Mouse (Mus musculus) myocyte (in vitro differentiated cells): Measurements from ENCODE around the gene Bbs9. TPM values are rescaled to one million over a fixed set of nuclear protein-coding genes. Genes with fewer than 3 reads are reported as not detected.

Source experiments
- H3K27me3 ChIP-seq: one replicate; pipeline ENCODE4 v1.6.1; 2011; ENCODE audit not compliant: control insufficient read depth, insufficient read depth, insufficient read length
- H3K36me3 ChIP-seq: one replicate; pipeline ENCODE4 v1.6.1; 2011; ENCODE audit not compliant: control insufficient read depth, insufficient read depth
- H3K4me2 ChIP-seq: one replicate; pipeline ENCODE4 v1.6.1; 2011; ENCODE audit warnings: low read depth, control low read depth
- H3K4me3 ChIP-seq: one replicate; pipeline ENCODE4 v1.5.1; 2011; ENCODE audit warnings: mild to moderate bottlenecking, control low read depth, moderate library complexity
- H3K79me2 ChIP-seq: one replicate; pipeline ENCODE4 v1.6.1; 2011; ENCODE audit not compliant: control insufficient read depth, insufficient read depth
- H3ac ChIP-seq: one replicate; pipeline ENCODE4 v1.6.1; 2011; ENCODE audit not compliant: control insufficient read depth, insufficient read length
- CEBPB ChIP-seq: IDR thresholded peaks from 2 replicates; pipeline ENCODE4 v1.6.1; 2011; ENCODE audit warnings: mild to moderate bottlenecking, moderate library complexity; ENCODE audit not compliant: poor library complexity, insufficient read depth, severe bottlenecking
- E2F4 ChIP-seq: IDR thresholded peaks from one replicate; pipeline ENCODE4 v1.6.1; 2011; ENCODE audit warnings: mild to moderate bottlenecking, control low read depth, moderate library complexity; ENCODE audit not compliant: insufficient read depth
- MAX ChIP-seq: IDR thresholded peaks from one replicate; pipeline ENCODE4 v1.6.1; 2011; ENCODE audit warnings: low read depth, mild to moderate bottlenecking, control low read depth
- MYOD1 ChIP-seq, 3 experiments: IDR thresholded peaks; one replicate each; pipeline ENCODE4 v1.6.1; 2011; ENCODE audit warnings: control low read depth in 2 of 3, low read depth in 2 of 3, mild to moderate bottlenecking in 2 of 3, moderate library complexity in 1 of 3; ENCODE audit not compliant: insufficient read length in 2 of 3, control insufficient read depth in 1 of 3
- MYOG ChIP-seq, 3 experiments: IDR thresholded peaks; one replicate each; pipeline ENCODE4 v1.6.1; 2011; ENCODE audit warnings: control low read depth in 2 of 3, low read depth in 2 of 3, mild to moderate bottlenecking in 2 of 3; ENCODE audit not compliant: insufficient read length in 2 of 3, control insufficient read depth in 1 of 3, insufficient read depth in 1 of 3
- POLR2A ChIP-seq: IDR thresholded peaks from one replicate; pipeline ENCODE4 v1.6.1; 2011; ENCODE audit warnings: low read depth, mild to moderate bottlenecking, control low read depth, moderate library complexity; ENCODE audit not compliant: insufficient read length
- POLR2AphosphoS2 ChIP-seq: IDR thresholded peaks from one replicate; pipeline ENCODE4 v1.6.1; 2011; ENCODE audit warnings: low read depth, control low read depth; ENCODE audit not compliant: insufficient read length
- REST ChIP-seq: IDR thresholded peaks from one replicate; pipeline ENCODE4 v1.6.1; 2011; ENCODE audit warnings: mild to moderate bottlenecking, control low read depth, moderate library complexity; ENCODE audit not compliant: insufficient read depth, insufficient read length
- SRF ChIP-seq: IDR thresholded peaks from one replicate; pipeline ENCODE4 v1.6.1; 2011; ENCODE audit warnings: low read depth; ENCODE audit not compliant: control insufficient read depth, insufficient read length
- TCF12 ChIP-seq: IDR thresholded peaks from one replicate; pipeline ENCODE4 v1.6.1; 2011; ENCODE audit warnings: mild to moderate bottlenecking, control low read depth; ENCODE audit not compliant: poor library complexity, insufficient read depth, severe bottlenecking
- TCF3 ChIP-seq: IDR thresholded peaks from one replicate; pipeline ENCODE4 v1.6.1; 2011; ENCODE audit warnings: low read depth, control low read depth; ENCODE audit not compliant: insufficient read length
- USF1 ChIP-seq: IDR thresholded peaks from one replicate; pipeline ENCODE4 v1.6.1; 2011; ENCODE audit warnings: low read depth, mild to moderate bottlenecking, control low read depth, moderate library complexity
- polyA plus RNA-seq: library from polyadenylated mRNA; unstranded; fragments of >200 nt; fragmentation: generic; extraction: Trizol; gene quantifications from one replicate; pipeline ENCODE4 v1.2.1, GENCODE M21; 2012; ENCODE audit warnings: missing spikeins

Bbs9 gene
- polyA plus RNA-seq, 1 experiment, result 3.6 TPM

GRCm38 (mm10) chr9:22541130-22541529, 65.6 kb downstream of the Bbs9 start:
- no peak overlapping the region for H3ac ChIP-seq
- TF ChIP-seq POLR2A, result no peak
- TF ChIP-seq USF1, result no peak
- TF ChIP-seq CEBPB, result no peak
- no peak for TF ChIP-seq MYOG (IDR thresholded peaks at IDR 0.05; ENCODE audit: control insufficient read depth in 1 of 3, insufficient read depth in 1 of 3, insufficient read length in 2 of 3, low read depth in 2 of 3)
- TF ChIP-seq TCF12, result no peak
- TF ChIP-seq E2F4, result no peak
- no peak for TF ChIP-seq SRF
- TF ChIP-seq MYOD1 (IDR thresholded peaks at IDR 0.05; ENCODE audit: control insufficient read depth in 1 of 3, insufficient read length in 2 of 3, low read depth in 2 of 3), result no peak
- no peaks in the 10 kb centered on the region for H3K79me2 ChIP-seq
- H3K4me2 ChIP-seq, result no peak overlapping the region
- H3K4me3 ChIP-seq, result no peak overlapping the region
- no peaks in the 10 kb centered on the region for H3K36me3 ChIP-seq
- H3K27me3 ChIP-seq, result no peaks in the 10 kb centered on the region

GRCm38 (mm10) chr9:22543467-22543866, 68.0 kb downstream of the Bbs9 start:
- no peak overlapping the region for H3K4me2 ChIP-seq

GRCm38 (mm10) chr9:22544349-22545341, 69.1 kb downstream of the Bbs9 start:
- TF ChIP-seq MAX (no peak), MYOG (IDR thresholded peaks at IDR 0.05; ENCODE audit: control insufficient read depth in 1 of 3, insufficient read depth in 1 of 3, insufficient read length in 2 of 3, low read depth in 2 of 3) (no peak), TCF12 (no peak), TCF3 (no peak), SRF (no peak), MYOD1 (IDR thresholded peaks at IDR 0.05; ENCODE audit: control insufficient read depth in 1 of 3, insufficient read length in 2 of 3, low read depth in 2 of 3) (no peak), REST (no peak), POLR2AphosphoS2 (no peak), CEBPB (no peak), USF1 (no peak), POLR2A (no peak)
- H3K79me2 ChIP-seq, result no peaks in the 10 kb centered on the region
- H3ac ChIP-seq, result no peak overlapping the region
- H3K36me3 ChIP-seq, result no peaks in the 10 kb centered on the region
- H3K4me2 ChIP-seq, result no peak overlapping the region
- H3K4me3 ChIP-seq, result no peak overlapping the region
- H3K27me3 ChIP-seq, result no peaks in the 10 kb centered on the region

More at GRCm38 (mm10) chr9:22543467-22543866, 68.0 kb downstream of the Bbs9 start:
- H3K4me3 ChIP-seq, result no peak overlapping the region
- no peaks in the 10 kb centered on the region for H3K36me3 ChIP-seq
- H3K27me3 ChIP-seq, result no peaks in the 10 kb centered on the region
- no peaks in the 10 kb centered on the region for H3K79me2 ChIP-seq
- no peak overlapping the region for H3ac ChIP-seq
- TF ChIP-seq MYOD1 (IDR thresholded peaks at IDR 0.05; ENCODE audit: control insufficient read depth in 1 of 3, insufficient read length in 2 of 3, low read depth in 2 of 3) (no peak), CEBPB (no peak), TCF3 (no peak), TCF12 (no peak), SRF (no peak), MYOG (IDR thresholded peaks at IDR 0.05; ENCODE audit: control insufficient read depth in 1 of 3, insufficient read depth in 1 of 3, insufficient read length in 2 of 3, low read depth in 2 of 3) (no peak), POLR2AphosphoS2 (no peak), USF1 (no peak), E2F4 (no peak), MAX (no peak), POLR2A (no peak), REST (no peak)

- no peak overlapping the region for H3K4me2 ChIP-seq
Observed at GRCm38 (mm10) chr9:22551273-22551672, 75.8 kb downstream of the Bbs9 start.

More at GRCm38 (mm10) chr9:22551273-22551672, 75.8 kb downstream of the Bbs9 start:
- Histone ChIP-seq H3K4me3 (no peak overlapping the region), H3K27me3 (no peaks in the 10 kb centered on the region), H3K36me3 (no peaks in the 10 kb centered on the region), H3K79me2 (no peaks in the 10 kb centered on the region), H3ac (no peak overlapping the region)
- TF ChIP-seq E2F4, result no peak
- no peak for TF ChIP-seq SRF
- TF ChIP-seq MYOD1 (IDR thresholded peaks at IDR 0.05; ENCODE audit: control insufficient read depth in 1 of 3, insufficient read length in 2 of 3, low read depth in 2 of 3), result no peak
- no peak for TF ChIP-seq POLR2AphosphoS2
- no peak for TF ChIP-seq MAX
- TF ChIP-seq TCF3, result no peak
- TF ChIP-seq MYOG (IDR thresholded peaks at IDR 0.05; ENCODE audit: control insufficient read depth in 1 of 3, insufficient read depth in 1 of 3, insufficient read length in 2 of 3, low read depth in 2 of 3), result no peak
- no peak for TF ChIP-seq REST
- no peak for TF ChIP-seq TCF12
- TF ChIP-seq POLR2A, result no peak
- TF ChIP-seq USF1, result no peak
- no peak for TF ChIP-seq CEBPB
